Mouse (Mus musculus): Measurements from ENCODE around the gene Topaz1.

DNA sequence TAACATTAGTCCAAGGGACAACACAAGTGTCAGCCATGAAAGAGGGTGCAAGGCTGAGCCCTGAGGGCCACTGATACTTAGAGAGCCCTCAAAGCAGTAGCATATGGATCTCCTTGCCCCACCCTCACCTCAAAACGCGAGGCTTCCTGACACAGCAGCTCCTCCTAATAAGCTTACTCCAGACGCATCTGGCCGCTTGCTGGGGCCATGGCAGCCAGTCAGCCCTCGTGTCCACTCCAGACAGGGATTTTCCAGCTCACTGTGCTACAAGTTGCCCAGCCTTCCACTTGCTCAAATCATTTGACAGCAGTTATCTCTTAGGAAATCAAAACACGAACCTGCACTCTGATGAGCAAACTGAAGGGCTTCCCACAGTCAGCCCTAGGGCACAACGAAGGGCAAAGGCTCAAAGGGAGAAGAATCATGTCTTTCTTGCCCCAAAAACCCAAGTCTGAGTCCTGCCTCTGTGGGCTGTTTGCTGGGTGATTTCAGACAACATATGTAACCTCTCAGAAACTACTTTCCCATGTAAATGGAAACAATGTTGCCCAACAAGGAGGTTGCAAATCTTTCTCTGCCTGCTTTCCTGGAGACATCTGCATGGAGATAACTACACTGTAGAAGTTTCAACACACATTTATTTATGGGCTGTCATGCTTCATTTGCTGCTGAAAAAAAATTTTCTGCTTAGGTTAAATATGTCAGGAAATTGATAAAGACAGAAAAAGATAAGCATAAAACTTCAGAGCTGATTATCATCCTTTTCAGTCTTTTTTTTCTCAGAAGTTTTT is 30.8 kb upstream of the Topaz1 start:
- TF ChIP-seq CTCF (IDR thresholded peaks at IDR 0.05; ENCODE audit: low read depth) (no peak), EP300 (IDR thresholded peaks at IDR 0.05; ENCODE audit: low read depth) (no peak)
